In the genomic region with DNA sequence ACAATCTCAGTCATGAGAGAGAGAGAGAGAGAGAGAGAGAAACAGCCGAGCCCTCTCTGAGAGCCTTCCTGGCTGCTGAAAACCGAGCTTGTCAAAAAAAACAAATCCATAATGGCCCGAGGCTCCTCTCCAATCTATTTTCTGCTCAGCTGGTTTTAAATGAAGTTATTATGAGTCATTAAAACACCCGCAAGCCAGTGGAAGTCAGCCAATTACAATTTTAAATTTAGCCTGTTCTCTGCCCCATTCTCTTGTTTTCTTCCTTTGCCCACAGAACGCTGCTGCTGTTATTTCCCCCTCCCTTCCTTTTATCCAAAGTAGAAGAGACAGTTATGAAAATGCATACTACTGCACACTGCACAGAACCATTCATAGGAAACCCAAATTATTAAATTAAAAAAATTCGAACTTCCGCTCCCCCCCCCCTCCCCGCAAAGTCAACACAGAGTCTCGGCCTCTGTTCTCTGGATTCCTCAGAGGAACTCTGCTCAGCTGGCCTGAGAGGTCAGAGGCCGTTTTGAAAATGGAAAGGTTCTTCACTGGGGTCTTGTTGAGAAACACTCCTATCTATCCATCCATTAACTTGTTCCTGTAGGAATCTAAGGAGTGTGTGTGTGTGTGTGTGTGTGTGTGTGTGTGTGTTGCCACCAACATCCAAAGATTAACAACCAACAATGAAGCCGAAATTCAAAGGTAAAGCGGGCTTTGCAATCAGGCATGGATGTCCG, we compare ENCODE assay signal across 10 mouse cellular contexts.
DNase-seq lines count a peak whose midpoint lies in the region; ATAC-seq lines count a peak whose summit lies in the region.
"Had no signal": no experiment of that assay in that cellular context is flagged by ENCODE, and none has a peak within 500 bp of the region (broad histone marks: within the 10 kb centered on the region; RNA-seq: fewer than 3 reads in every experiment).

No protein-coding gene starts in this region.

- H3K27ac ChIP-seq in stomach, embryonic 16.5 days (ENCODE audit: low read length), result peak overlapping the region; percentile 29; the same call in 1 of the 2 replicates
- H3K27ac ChIP-seq in liver, embryonic 12.5 days, result no peak overlapping the region

- H3K9me3 ChIP-seq in stomach, embryonic 16.5 days (replicated peaks; ENCODE audit: control insufficient read depth, low read length), result no peaks in the 10 kb centered on the region
- H3K9me3 ChIP-seq in liver, embryonic 12.5 days (replicated peaks), result no peaks in the 10 kb centered on the region

- intact Hi-C loops in left cerebral cortex, postnatal 4 days (cut with DNase I), result no loop called here

- WGBS in stomach, embryonic 16.5 days, result 36% methylated on average over 13 of the region's 13 CpGs
- 59% methylated on average over 13 of the region's 13 CpGs for WGBS in liver, embryonic 12.5 days (ENCODE audit: insufficient replicate concordance)

- DNase-seq in cerebellum, adult 9-10 months, result peak; percentile 75
- no peak for DNase-seq in cerebellum, postnatal 4 days (ENCODE audit: low spot score in 2 of 2)
- DNase-seq in ovary, adult 18-20 months (ENCODE audit: low spot score), result peak; percentile 50
- no peak for DNase-seq in ovary, postnatal 10 days (ENCODE audit: low spot score)
- peak; percentile 40 for DNase-seq in left cerebral cortex, postnatal 4 days

- H3K4me3 ChIP-seq in stomach, embryonic 16.5 days (replicated peaks; ENCODE audit: low read length), result no peak overlapping the region
- H3K4me3 ChIP-seq in liver, embryonic 12.5 days, result no peak overlapping the region
- H3K4me3 ChIP-seq: myocyte had no signal

- peaks cover 2% of the 10 kb centered on the region; the same call in 1 of the 2 replicates for H3K27me3 ChIP-seq in stomach, embryonic 16.5 days (ENCODE audit: control insufficient read depth, insufficient read depth, low read length)
- H3K27me3 ChIP-seq in liver, embryonic 12.5 days (replicated peaks), result 0 out of 2 replicates have a peak, but pooled peaks cover 19% of the 10 kb centered on the region
- H3K27me3 ChIP-seq: CH12.LX had no signal

- 0 out of 2 replicates have a peak overlapping the region, but pooled peaks have one; percentile 9 for H3K4me2 ChIP-seq in stomach, embryonic 16.5 days (ENCODE audit: low read depth, low read length)
- H3K4me2 ChIP-seq in liver, embryonic 12.5 days, result no peak overlapping the region

- peaks cover 28% of the 10 kb centered on the region for H3K4me1 ChIP-seq in stomach, embryonic 16.5 days (ENCODE audit: control insufficient read depth, insufficient read depth, low read length)
- no peaks in the 10 kb centered on the region for H3K4me1 ChIP-seq in liver, embryonic 12.5 days

- H3K9ac ChIP-seq in stomach, embryonic 16.5 days (ENCODE audit: low read length), result no peak overlapping the region
- H3K9ac ChIP-seq in liver, embryonic 12.5 days, result no peak overlapping the region

- no peaks in the 10 kb centered on the region for H3K36me3 ChIP-seq in stomach, embryonic 16.5 days (ENCODE audit: control insufficient read depth, insufficient read depth, low read length)
- no peaks in the 10 kb centered on the region for H3K36me3 ChIP-seq in liver, embryonic 12.5 days

- peak; percentile 20 to 54; a peak in 1 of 4 replicates for ATAC-seq in hematopoietic stem cell, adult 5-6 weeks (replicated peaks in 1 of 2; ENCODE audit: insufficient read depth in 1 of 2, low FRiP score in 2 of 2, low TSS enrichment in 1 of 2, low read depth in 1 of 2, poor library complexity in 2 of 2, severe bottlenecking in 2 of 2)
- no peak for ATAC-seq in stomach, embryonic 16.5 days (ENCODE audit: insufficient read depth, low FRiP score)
- no peak for ATAC-seq in liver, embryonic 12.5 days

Comparison
In these comparisons a context has a peak if more than half of its experiments do, and no peak if none do; other contexts are left out.
1. DNase-seq: peak in cerebellum, adult 9-10 months (single experiment), ovary, adult 18-20 months (single experiment) and left cerebral cortex, postnatal 4 days (single experiment); none in cerebellum, postnatal 4 days (0 of 2) and ovary, postnatal 10 days (single experiment).
2. ATAC-seq: peak in hematopoietic stem cell, adult 5-6 weeks (2 of 2); none in stomach, embryonic 16.5 days (single experiment) and liver, embryonic 12.5 days (single experiment).